Mouse (Mus musculus) heart, embryonic 11.5 days (tissue): ENCODE data around the gene Vasn. TPM values are rescaled to one million over a fixed set of nuclear protein-coding genes. Genes with fewer than 3 reads are reported as not detected.
"Not testable (repeated sequence)": the region's sequence is repeated elsewhere in the genome, so short reads cannot be mapped to it uniquely, and the experiment has no call there.

Experiments used
- ATAC-seq: fragments of 200-750 bp; cut with Nextera tagmentation; replicated peaks from 2 replicates; pipeline ENCODE4 v1.8.0; 2017; ENCODE audit warnings: moderate library complexity; ENCODE audit not compliant: insufficient number of reproducible peaks, low FRiP score, low TSS enrichment
- H3K27ac ChIP-seq: fragments of 300-500 bp; sonication (generic); 2 replicates; pipeline ENCODE4 v1.5.1; 2014; ENCODE audit warnings: mild to moderate bottlenecking, low read depth, low read length
- H3K27me3 ChIP-seq: fragments of 300-500 bp; sonication (generic); 2 replicates; pipeline ENCODE4 v1.6.1; 2014; ENCODE audit warnings: mild to moderate bottlenecking, low read length, mixed read lengths; ENCODE audit not compliant: control insufficient read depth, insufficient read depth
- H3K36me3 ChIP-seq: fragments of 300-500 bp; sonication (generic); 2 replicates; pipeline ENCODE4 v1.6.1; 2014; ENCODE audit warnings: mild to moderate bottlenecking, low read length, moderate library complexity, mixed read lengths; ENCODE audit not compliant: control insufficient read depth, insufficient read depth
- H3K4me1 ChIP-seq: fragments of 300-500 bp; sonication (generic); 2 replicates; pipeline ENCODE4 v1.6.1; 2014; ENCODE audit warnings: low read length; ENCODE audit not compliant: control insufficient read depth, insufficient read depth
- H3K4me2 ChIP-seq: fragments of 300-500 bp; sonication (generic); 2 replicates; pipeline ENCODE4 v1.6.1; 2014; ENCODE audit warnings: mild to moderate bottlenecking, moderate library complexity
- H3K4me3 ChIP-seq: fragments of 300-500 bp; sonication (generic); 2 replicates; pipeline ENCODE4 v1.5.1; 2014; ENCODE audit warnings: low read depth, low read length
- H3K9ac ChIP-seq: fragments of 300-500 bp; sonication (generic); 2 replicates; pipeline ENCODE4 v1.6.1; 2014; ENCODE audit warnings: mild to moderate bottlenecking, low read depth, low read length, moderate library complexity
- H3K9me3 ChIP-seq: fragments of 300-500 bp; sonication (generic); replicated peaks from 2 replicates; pipeline ENCODE4 v1.6.1; 2016; ENCODE audit warnings: low read length; ENCODE audit not compliant: control insufficient read depth
- WGBS: fragments of 180-500 bp; shearing (Covaris S2); extraction: QIAGEN DNeasy Blood & Tissue Kit; methylation state at CpG from one replicate; pipeline ENCODE4 v1.1.7; 2014; ENCODE audit not compliant: insufficient replicate concordance; 5-methylcytosine and 5-hydroxymethylcytosine counted together
- polyA plus RNA-seq: library from polyadenylated mRNA; unstranded; fragments of >200 nt; fragmentation: Nextera tagmentation; extraction: Ambion mirVana; gene quantifications from 2 replicates; pipeline ENCODE4 v1.2.1, GENCODE M21; 2014

The Vasn gene
- polyA plus RNA-seq, 1 experiment from 2014 or later: 10.6 TPM

- no peak overlapping the region for H3K9ac ChIP-seq
- WGBS: 55% methylated on average over 5 of the region's 5 CpGs
These were observed 38.3 kb downstream of the Vasn start for GRCm38 (mm10) chr16:4678080-4678479.

GRCm38 (mm10) chr16:4679121-4680018 lies 39.6 kb downstream of the Vasn start, which contains the start of gene Coro7:
Gene Coro7 (minus strand): TSS chr16:4679777.
- ATAC-seq: peak; percentile 92

More at GRCm38 (mm10) chr16:4678080-4678479, 38.3 kb downstream of the Vasn start:
- peaks cover 11% of the 10 kb centered on the region for H3K4me1 ChIP-seq
- H3K36me3 ChIP-seq: peaks cover 4% of the 10 kb centered on the region; the same call in 1 of the 2 replicates
- ATAC-seq: no peak
- H3K27ac ChIP-seq: no peak overlapping the region
- no peaks in the 10 kb centered on the region for H3K9me3 ChIP-seq
- no peaks in the 10 kb centered on the region for H3K27me3 ChIP-seq
- no peak overlapping the region for H3K4me3 ChIP-seq
- H3K4me2 ChIP-seq: peak overlapping the region; percentile 90; the same call in 1 of the 2 replicates

GRCm38 (mm10) chr16:4680922-4681455 lies 41.2 kb downstream of the Vasn start:
- not testable (repeated sequence) for H3K9ac ChIP-seq, H3K9me3 ChIP-seq, H3K27ac ChIP-seq, H3K4me2 ChIP-seq, H3K36me3 ChIP-seq, ATAC-seq, H3K4me3 ChIP-seq, H3K27me3 ChIP-seq
- H3K4me1 ChIP-seq: peaks cover 14% of the 10 kb centered on the region
- WGBS: 77% methylated on average over 3 of the region's 3 CpGs

More at GRCm38 (mm10) chr16:4679121-4680018, 39.6 kb downstream of the Vasn start, which contains the start of gene Coro7:
- H3K4me1 ChIP-seq: peaks cover 12% of the 10 kb centered on the region
- no peaks in the 10 kb centered on the region for H3K9me3 ChIP-seq
- peak within 1 kb of the TSS; percentile 62 for H3K4me3 ChIP-seq
- peak within 1 kb of the TSS; percentile 90 for H3K4me2 ChIP-seq
- under 1% methylated on average over 45 of the region's 47 CpGs for WGBS
- peak within 1 kb of the TSS; percentile 69 for H3K9ac ChIP-seq
- H3K36me3 ChIP-seq: peaks cover 4% of the 10 kb centered on the region; the same call in 1 of the 2 replicates
- no peaks in the 10 kb centered on the region for H3K27me3 ChIP-seq
- H3K27ac ChIP-seq: no peak within 1 kb of the TSS

GRCm38 (mm10) chr16:4682628-4683179 lies 43.0 kb downstream of the Vasn start:
- peaks cover 14% of the 10 kb centered on the region for H3K4me1 ChIP-seq
- no peaks in the 10 kb centered on the region for H3K27me3 ChIP-seq
- peak overlapping the region; percentile 93; the same call in 1 of the 2 replicates for H3K4me3 ChIP-seq
- no peak overlapping the region for H3K9ac ChIP-seq
- peak overlapping the region; percentile 95 for H3K4me2 ChIP-seq
- no peak overlapping the region for H3K27ac ChIP-seq
- H3K9me3 ChIP-seq: no peaks in the 10 kb centered on the region
- peaks cover 2% of the 10 kb centered on the region; the same call in 1 of the 2 replicates for H3K36me3 ChIP-seq
- ATAC-seq: no peak
- WGBS: 70% methylated on average over 4 of the region's 4 CpGs

GRCm38 (mm10) chr16:4683193-4683580 lies 43.4 kb downstream of the Vasn start:
- WGBS: 28% methylated on average over 9 of the region's 9 CpGs
- Histone ChIP-seq H3K9me3 (no peaks in the 10 kb centered on the region), H3K27me3 (no peaks in the 10 kb centered on the region), H3K4me2 (peak overlapping the region; percentile 95), H3K36me3 (peaks cover 5% of the 10 kb centered on the region; the same call in 1 of the 2 replicates), H3K4me1 (peaks cover 10% of the 10 kb centered on the region), H3K27ac (peak overlapping the region; percentile 65), H3K4me3 (peak overlapping the region; percentile 93), H3K9ac (peak overlapping the region; percentile 91)
- ATAC-seq: no peak

GRCm38 (mm10) chr16:4683581-4684456 lies 44.1 kb downstream of the Vasn start:
- peak; percentile 81 for ATAC-seq
- WGBS: 1% methylated on average over 54 of the region's 54 CpGs

GRCm38 (mm10) chr16:4684457-4684791 lies 44.7 kb downstream of the Vasn start:
- Histone ChIP-seq H3K4me1 (peaks cover 3% of the 10 kb centered on the region; the same call in 1 of the 2 replicates), H3K27ac (peak overlapping the region; percentile 65), H3K27me3 (no peaks in the 10 kb centered on the region), H3K9ac (peak overlapping the region; percentile 91), H3K4me3 (peak overlapping the region; percentile 93), H3K9me3 (no peaks in the 10 kb centered on the region), H3K4me2 (peak overlapping the region; percentile 95), H3K36me3 (peaks cover 11% of the 10 kb centered on the region; the same call in 1 of the 2 replicates)
- WGBS: 1% methylated on average over 9 of the region's 9 CpGs
- no peak for ATAC-seq

More at GRCm38 (mm10) chr16:4683581-4684456, 44.1 kb downstream of the Vasn start:
- Histone ChIP-seq H3K36me3 (peaks cover 7% of the 10 kb centered on the region; the same call in 1 of the 2 replicates), H3K4me3 (peak overlapping the region; percentile 93), H3K9ac (peak overlapping the region; percentile 91), H3K27ac (peak overlapping the region; percentile 65), H3K9me3 (no peaks in the 10 kb centered on the region), H3K4me1 (peaks cover 5% of the 10 kb centered on the region), H3K27me3 (no peaks in the 10 kb centered on the region), H3K4me2 (peak overlapping the region; percentile 95)

GRCm38 (mm10) chr16:4689371-4689770 lies 49.6 kb downstream of the Vasn start:
- not testable (repeated sequence) for H3K4me2 ChIP-seq, H3K4me3 ChIP-seq, H3K27ac ChIP-seq, H3K9me3 ChIP-seq, H3K4me1 ChIP-seq, H3K27me3 ChIP-seq, H3K9ac ChIP-seq, ATAC-seq
- H3K36me3 ChIP-seq: peaks cover 38% of the 10 kb centered on the region
- WGBS: 88% methylated on average over 4 of the region's 4 CpGs
